Mouse (Mus musculus): ENCODE results near the gene Rhov. TPM values are rescaled to one million over a fixed set of nuclear protein-coding genes. Genes with fewer than 3 reads are reported as not detected.
A peak's percentile ranks its signal among the peaks of the same experiment; 100 is the strongest.

Rhov gene
- polyA plus RNA-seq, 2 experiments, result 6.8 to 15.1 TPM

DNA sequence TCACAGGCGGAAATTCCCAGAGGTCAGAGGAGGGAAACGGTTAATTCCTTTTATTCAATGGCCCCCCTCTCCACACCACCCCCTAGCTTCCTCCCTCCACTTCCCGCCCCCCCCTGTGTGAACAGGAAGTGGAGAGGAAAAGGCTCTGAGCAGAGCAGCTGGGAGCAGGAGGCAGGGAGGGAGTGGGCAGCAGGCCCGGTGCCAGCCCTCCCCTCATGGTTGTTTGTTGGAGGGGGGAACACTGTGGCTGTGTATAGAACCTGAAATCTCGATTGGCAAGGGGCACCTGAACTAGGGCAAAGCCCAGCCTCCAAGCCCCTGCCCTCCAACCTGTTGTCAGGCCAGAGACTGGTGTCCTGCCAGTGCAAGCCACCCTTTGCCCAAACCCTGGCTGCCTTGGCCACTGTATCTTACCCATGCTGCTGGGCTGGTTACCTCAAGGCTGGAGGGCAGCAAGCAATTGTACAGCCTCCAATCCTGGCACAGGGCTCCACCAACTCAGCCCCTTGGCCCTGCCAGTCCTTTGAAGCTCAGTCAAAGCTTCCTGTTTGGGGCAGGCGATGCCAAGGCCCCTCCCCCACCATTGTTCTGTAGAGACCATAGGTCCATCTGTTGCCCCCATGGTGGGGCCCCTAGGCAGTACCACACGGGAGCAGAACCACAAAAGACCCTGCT, 29.9 kb upstream of the Rhov start:
- H3K36me3 ChIP-seq (ENCODE audit: control insufficient read depth, insufficient read depth, low read length), result peaks cover 27% of the 10 kb centered on the region
- no peaks in the 10 kb centered on the region for H3K27me3 ChIP-seq (ENCODE audit: control insufficient read depth, insufficient read depth, low read length)
- 45% methylated on average over 6 of the region's 7 CpGs for WGBS
- TF ChIP-seq POLR2A (IDR thresholded peaks at IDR 0.05; ENCODE audit: borderline replicate concordance, extremely low read depth, insufficient read depth, insufficient read length), result no peak
- H3K27ac ChIP-seq (replicated peaks; ENCODE audit: low read depth, low read length), result no peak overlapping the region
- 0 out of 2 replicates have a peak overlapping the region, but pooled peaks have one; percentile 16 for H3K9ac ChIP-seq (ENCODE audit: low read depth, low read length, severe bottlenecking)
- no peak overlapping the region for H3K4me3 ChIP-seq (replicated peaks; ENCODE audit: low read length)
- DNase-seq (ENCODE audit: low spot score), result no peak
- H3K9me3 ChIP-seq (ENCODE audit: control insufficient read depth, low read length), result no peaks in the 10 kb centered on the region
- peaks cover 11% of the 10 kb centered on the region for H3K4me1 ChIP-seq (ENCODE audit: control insufficient read depth, insufficient read depth, low read length)
- peak overlapping the region; percentile 26; the same call in 1 of the 2 replicates for H3K4me2 ChIP-seq (replicated peaks; ENCODE audit: low read depth, low read length, severe bottlenecking)
- no peak for ATAC-seq (ENCODE audit: low FRiP score, low read depth)

DNA sequence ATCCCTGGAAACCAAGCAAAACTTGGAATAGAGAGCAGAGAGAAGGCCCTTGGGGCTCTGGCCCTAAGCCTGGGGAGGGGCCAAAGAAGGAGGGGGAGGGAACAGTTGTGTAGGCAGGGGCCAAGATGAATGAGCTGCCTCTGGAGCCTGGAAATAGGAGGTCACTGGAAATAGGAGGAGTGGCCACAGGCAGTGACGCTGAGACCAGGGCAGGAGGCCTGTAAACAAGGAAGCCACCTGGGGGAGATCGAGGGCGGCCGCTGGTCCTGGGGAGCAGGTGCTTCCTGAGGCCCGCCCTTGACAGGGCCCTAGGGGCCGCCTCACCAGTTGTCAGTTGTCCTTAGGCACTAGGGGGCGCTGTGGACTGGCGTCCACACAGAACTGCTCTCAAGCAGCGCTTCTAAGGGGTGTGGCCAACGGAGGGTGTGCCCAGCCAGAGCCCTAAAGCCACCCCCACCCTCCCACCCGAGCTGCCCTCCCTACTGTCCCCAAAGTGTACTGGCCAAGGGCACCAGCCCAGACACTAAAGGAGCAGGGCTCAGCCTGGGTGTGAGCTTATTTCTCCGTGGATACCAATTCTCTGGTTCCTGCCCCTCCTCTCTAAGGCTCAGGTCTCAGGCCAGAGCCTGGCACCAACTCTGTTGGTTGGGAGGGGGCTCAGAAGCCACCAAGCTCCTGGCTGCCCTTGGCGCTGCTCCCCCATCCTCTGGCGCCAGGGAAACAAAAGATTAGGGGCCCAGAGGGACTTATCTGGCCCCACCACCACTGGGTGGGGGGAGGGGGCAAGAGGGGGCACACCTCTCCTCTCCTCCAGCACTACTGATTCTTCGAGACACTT, 29.1 kb upstream of the Rhov start:
- Histone ChIP-seq H3K27ac (replicated peaks; ENCODE audit: low read depth, low read length) (no peak overlapping the region), H3K9ac (ENCODE audit: low read depth, low read length, severe bottlenecking) (0 out of 2 replicates have a peak overlapping the region, but pooled peaks have one; percentile 16), H3K4me1 (ENCODE audit: control insufficient read depth, insufficient read depth, low read length) (peaks cover 11% of the 10 kb centered on the region), H3K36me3 (ENCODE audit: control insufficient read depth, insufficient read depth, low read length) (peaks cover 30% of the 10 kb centered on the region), H3K27me3 (ENCODE audit: control insufficient read depth, insufficient read depth, low read length) (no peaks in the 10 kb centered on the region), H3K4me3 (replicated peaks; ENCODE audit: low read length) (no peak overlapping the region), H3K4me2 (replicated peaks; ENCODE audit: low read depth, low read length, severe bottlenecking) (peak overlapping the region; percentile 26), H3K9me3 (ENCODE audit: control insufficient read depth, low read length) (no peaks in the 10 kb centered on the region)
- ATAC-seq (ENCODE audit: low FRiP score, low read depth) (peak; percentile 71), DNase-seq (ENCODE audit: low spot score) (peak; percentile 84)
- 8% methylated on average over 11 of the region's 15 CpGs for WGBS
- TF ChIP-seq POLR2A (IDR thresholded peaks at IDR 0.05; ENCODE audit: borderline replicate concordance, extremely low read depth, insufficient read depth, insufficient read length), result no peak

DNA sequence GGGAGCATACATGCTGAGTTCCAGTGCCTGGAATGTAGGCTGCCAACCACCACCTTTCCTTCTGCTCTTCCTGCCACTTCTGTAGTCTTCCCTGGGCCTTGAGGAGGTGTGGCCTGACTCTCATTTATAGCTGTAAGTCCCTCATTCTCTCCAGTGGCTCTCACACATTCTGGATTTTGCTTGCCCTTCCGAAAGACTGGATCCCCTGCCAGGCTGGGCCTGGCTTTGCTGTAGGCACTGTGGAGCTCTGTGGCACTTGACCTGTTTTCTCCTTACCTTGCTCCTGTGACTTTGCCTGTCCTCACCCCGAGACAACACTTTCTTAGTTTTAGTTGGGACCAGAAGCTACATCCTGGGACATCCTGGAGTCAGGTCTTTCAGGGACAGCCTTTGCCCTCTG, 27.8 kb upstream of the Rhov start:
- Histone ChIP-seq H3K4me2 (replicated peaks; ENCODE audit: low read depth, low read length, severe bottlenecking) (no peak overlapping the region), H3K4me1 (ENCODE audit: control insufficient read depth, insufficient read depth, low read length) (peaks cover 11% of the 10 kb centered on the region), H3K9ac (ENCODE audit: low read depth, low read length, severe bottlenecking) (no peak overlapping the region), H3K27ac (replicated peaks; ENCODE audit: low read depth, low read length) (no peak overlapping the region), H3K9me3 (ENCODE audit: control insufficient read depth, low read length) (no peaks in the 10 kb centered on the region), H3K4me3 (replicated peaks; ENCODE audit: low read length) (no peak overlapping the region), H3K27me3 (ENCODE audit: control insufficient read depth, insufficient read depth, low read length) (no peaks in the 10 kb centered on the region), H3K36me3 (ENCODE audit: control insufficient read depth, insufficient read depth, low read length) (peaks cover 43% of the 10 kb centered on the region)
- WGBS, result 90% methylated on average over 2 of the region's 2 CpGs
- no peak for TF ChIP-seq POLR2A (IDR thresholded peaks at IDR 0.05; ENCODE audit: borderline replicate concordance, extremely low read depth, insufficient read depth, insufficient read length)
- no peak for DNase-seq (ENCODE audit: low spot score)
- ATAC-seq (ENCODE audit: low FRiP score, low read depth), result no peak

DNA sequence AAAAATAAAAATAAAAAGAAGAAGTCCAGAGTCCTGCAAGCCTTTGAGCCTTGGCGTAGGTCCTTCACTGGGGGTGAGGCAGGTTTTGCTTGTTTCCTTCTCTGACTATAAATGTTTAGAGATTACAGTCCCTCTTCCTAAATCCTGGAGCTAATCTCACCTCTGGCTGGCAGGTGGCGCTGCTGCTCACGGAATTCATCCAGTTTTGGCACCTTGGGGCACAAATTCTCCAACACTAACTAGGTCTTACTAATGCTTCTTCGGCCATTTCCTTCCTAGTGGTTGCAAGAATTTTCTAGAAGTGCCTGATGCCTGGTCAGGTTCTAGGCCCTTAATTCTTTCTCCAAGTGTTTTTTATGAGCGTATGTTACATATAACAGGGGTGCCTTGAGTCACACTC, 27.3 kb upstream of the Rhov start:
- H3K4me1 ChIP-seq (ENCODE audit: control insufficient read depth, insufficient read depth, low read length), result peaks cover 11% of the 10 kb centered on the region
- no peak overlapping the region for H3K4me2 ChIP-seq (replicated peaks; ENCODE audit: low read depth, low read length, severe bottlenecking)
- peak; percentile 57 for DNase-seq (ENCODE audit: low spot score)
- WGBS, result 40% methylated on average over 5 of the region's 5 CpGs
- no peak for ATAC-seq (ENCODE audit: low FRiP score, low read depth)
- peaks cover 48% of the 10 kb centered on the region for H3K36me3 ChIP-seq (ENCODE audit: control insufficient read depth, insufficient read depth, low read length)
- H3K9me3 ChIP-seq (ENCODE audit: control insufficient read depth, low read length), result no peaks in the 10 kb centered on the region
- H3K27ac ChIP-seq (replicated peaks; ENCODE audit: low read depth, low read length), result no peak overlapping the region
- TF ChIP-seq POLR2A (IDR thresholded peaks at IDR 0.05; ENCODE audit: borderline replicate concordance, extremely low read depth, insufficient read depth, insufficient read length), result no peak
- no peak overlapping the region for H3K9ac ChIP-seq (ENCODE audit: low read depth, low read length, severe bottlenecking)
- no peaks in the 10 kb centered on the region for H3K27me3 ChIP-seq (ENCODE audit: control insufficient read depth, insufficient read depth, low read length)
- H3K4me3 ChIP-seq (replicated peaks; ENCODE audit: low read length), result no peak overlapping the region

GRCm38 (mm10) chr2:119297506-119297905, 26.4 kb upstream of the Rhov start:
- H3K4me3 ChIP-seq (replicated peaks; ENCODE audit: low read length), result no peak overlapping the region
- TF ChIP-seq POLR2A (IDR thresholded peaks at IDR 0.05; ENCODE audit: borderline replicate concordance, extremely low read depth, insufficient read depth, insufficient read length), result no peak
- H3K36me3 ChIP-seq (ENCODE audit: control insufficient read depth, insufficient read depth, low read length), result peaks cover 56% of the 10 kb centered on the region
- H3K9me3 ChIP-seq (ENCODE audit: control insufficient read depth, low read length), result no peaks in the 10 kb centered on the region
- 95% methylated on average over 19 of the region's 19 CpGs for WGBS
- no peak overlapping the region for H3K9ac ChIP-seq (ENCODE audit: low read depth, low read length, severe bottlenecking)
- H3K4me1 ChIP-seq (ENCODE audit: control insufficient read depth, insufficient read depth, low read length), result peaks cover 11% of the 10 kb centered on the region
- no peaks in the 10 kb centered on the region for H3K27me3 ChIP-seq (ENCODE audit: control insufficient read depth, insufficient read depth, low read length)
- ATAC-seq (ENCODE audit: low FRiP score, low read depth), result no peak
- H3K4me2 ChIP-seq (replicated peaks; ENCODE audit: low read depth, low read length, severe bottlenecking), result no peak overlapping the region
- DNase-seq (ENCODE audit: low spot score), result no peak
- no peak overlapping the region for H3K27ac ChIP-seq (replicated peaks; ENCODE audit: low read depth, low read length)
